Mouse (Mus musculus): Measurements from ENCODE around the gene Fthl17e.
"Not testable (repeated sequence)": the region's sequence is repeated elsewhere in the genome, so short reads cannot be mapped to it uniquely, and the experiment has no call there.

The Fthl17e gene

DNA sequence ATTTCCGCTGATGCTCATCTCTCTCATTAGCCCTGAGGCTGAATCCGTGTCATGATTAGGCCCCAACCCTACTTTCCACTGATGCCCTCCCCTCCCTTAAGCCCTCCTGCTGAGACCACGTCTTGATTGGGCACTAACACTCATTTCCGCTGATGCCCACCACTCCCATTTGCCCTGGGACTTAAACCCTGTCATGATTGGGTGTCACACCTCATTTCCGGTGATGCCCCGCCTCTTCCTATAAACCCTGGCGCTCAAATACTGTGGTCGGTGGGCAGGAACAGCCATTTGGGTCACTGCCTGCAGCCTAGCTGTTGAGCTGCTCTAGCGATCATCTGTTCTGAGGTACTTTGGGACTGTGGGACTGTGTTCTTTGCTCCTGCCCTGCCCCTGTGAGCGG is at the start of gene Fthl17e:
Gene Fthl17e (plus strand): TSS at position 301 of the 400 bp plus-strand sequence.
- in situ Hi-C loops (cut with MboI, MseI): not testable (repeated sequence)

DNA sequence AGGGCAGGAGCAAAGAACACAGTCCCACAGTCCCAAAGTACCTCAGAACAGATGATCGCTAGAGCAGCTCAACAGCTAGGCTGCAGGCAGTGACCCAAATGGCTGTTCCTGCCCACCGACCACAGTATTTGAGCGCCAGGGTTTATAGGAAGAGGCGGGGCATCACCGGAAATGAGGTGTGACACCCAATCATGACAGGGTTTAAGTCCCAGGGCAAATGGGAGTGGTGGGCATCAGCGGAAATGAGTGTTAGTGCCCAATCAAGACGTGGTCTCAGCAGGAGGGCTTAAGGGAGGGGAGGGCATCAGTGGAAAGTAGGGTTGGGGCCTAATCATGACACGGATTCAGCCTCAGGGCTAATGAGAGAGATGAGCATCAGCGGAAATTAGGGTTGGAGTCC is 46.6 kb upstream of the Fthl17e start, which contains the start of gene Fthl17d:
Gene Fthl17d (minus strand): TSS at position 101 of the 400 bp plus-strand sequence.
- in situ Hi-C loops (cut with MboI, MseI): not testable (repeated sequence)

DNA sequence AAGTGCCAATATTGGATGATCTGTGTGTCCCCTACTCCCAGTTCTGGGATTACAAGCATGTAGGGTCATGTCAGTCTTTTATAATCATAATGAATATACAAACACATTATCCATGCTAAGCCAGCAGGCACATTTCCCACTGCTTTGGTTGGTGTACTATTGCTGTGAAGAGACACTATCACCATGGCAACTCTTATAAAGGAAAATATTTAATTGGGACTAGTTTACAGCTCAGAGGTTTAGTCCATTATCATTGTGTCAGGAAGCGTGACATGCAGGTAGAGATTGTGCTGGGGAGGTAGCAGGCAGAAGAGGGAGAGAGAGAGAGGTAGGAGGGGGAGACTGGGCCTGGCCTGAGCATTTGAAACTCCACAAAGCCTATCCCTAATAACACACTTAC is 17.2 kb upstream of the Fthl17e start:
- in situ Hi-C loops (cut with MboI, MseI): no loop called here

DNA sequence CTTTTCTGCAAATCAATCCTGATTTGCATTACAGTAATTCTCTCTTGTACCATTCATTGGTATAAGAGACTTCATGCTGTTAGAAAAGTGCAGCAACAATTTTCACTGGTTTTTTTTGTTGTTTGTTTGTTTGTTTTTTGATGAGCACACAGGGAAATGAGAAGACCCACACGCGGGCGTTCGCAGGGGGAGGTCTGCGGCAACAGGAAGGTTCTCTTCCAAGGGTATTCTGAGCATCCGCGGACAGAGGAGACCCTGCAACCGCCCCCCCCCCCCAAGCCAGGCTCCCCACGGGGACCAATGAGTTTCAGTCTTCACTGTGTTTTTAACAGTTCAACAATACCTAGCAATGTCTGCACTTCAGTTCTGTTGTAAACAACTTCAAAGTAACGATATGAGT is 13.8 kb upstream of the Fthl17e start:
- in situ Hi-C loops (cut with MboI, MseI): no loop called here

DNA sequence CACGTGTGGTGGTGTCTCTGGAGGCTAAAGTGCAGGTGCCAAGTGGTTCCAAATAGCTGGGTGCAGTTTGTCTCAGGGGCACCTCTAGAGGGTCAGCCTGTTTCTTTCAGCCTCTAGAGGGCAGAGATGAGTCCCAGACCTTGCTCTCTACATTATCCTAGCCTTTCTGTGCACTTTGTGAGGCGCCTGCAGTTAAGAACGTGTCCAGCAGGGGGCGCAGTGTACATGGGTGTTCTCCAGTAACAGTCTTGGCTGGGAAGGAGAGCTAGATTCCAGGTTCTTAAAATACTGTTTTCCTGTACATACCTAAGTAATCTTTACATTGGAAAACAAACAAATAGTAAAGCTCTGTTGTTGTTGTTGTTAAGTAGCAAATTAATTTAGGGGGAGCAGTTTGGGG is 8.3 kb downstream of the Fthl17e start:
- in situ Hi-C loops (cut with MboI, MseI): loop anchor here (10.0 kb wide), 1 partner anchor 67 kb away; the partner anchor contains the start of gene Fthl17c

DNA sequence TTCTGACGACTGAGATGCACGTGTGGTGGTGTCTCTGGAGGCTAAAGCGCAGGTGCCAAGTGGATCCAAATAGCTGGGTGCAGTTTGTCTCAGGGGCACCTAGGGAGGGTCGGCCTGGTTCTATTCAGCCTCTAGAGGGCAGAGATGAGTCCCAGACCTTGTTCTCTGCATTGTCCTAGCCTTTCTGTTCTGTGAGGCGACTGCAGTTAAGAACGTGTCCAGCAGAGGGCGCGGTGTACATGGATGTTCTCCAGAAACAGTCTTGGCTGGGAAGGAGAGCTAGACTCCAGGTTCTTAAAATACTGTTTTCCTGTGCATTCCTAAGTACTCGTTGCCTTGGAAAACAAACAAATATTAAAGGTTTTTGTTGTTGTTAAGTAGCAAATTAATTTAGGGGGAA is 27.7 kb downstream of the Fthl17e start:
- in situ Hi-C loops (cut with MboI, MseI): loop anchor here (10.0 kb wide), 1 partner anchor 164 kb away; no protein-coding TSS in a partner anchor

DNA sequence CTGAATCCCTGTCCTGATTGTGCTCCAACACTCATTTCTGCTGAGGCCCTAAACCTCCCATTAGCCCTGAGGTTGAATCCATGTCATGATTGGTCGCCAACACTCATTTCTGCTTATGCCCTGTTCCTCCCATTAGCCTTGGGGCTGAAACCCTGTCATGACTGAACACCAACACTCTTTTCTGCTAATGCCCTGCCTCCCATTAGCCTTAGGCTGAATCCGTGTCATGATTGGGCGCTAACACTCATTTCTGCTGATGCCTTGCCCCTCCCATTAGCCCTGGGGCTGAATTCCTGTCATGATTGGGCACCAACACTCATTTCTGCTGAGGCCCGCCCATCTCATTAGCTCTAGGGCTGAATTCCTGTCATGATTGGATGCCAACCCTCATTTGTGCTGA is 28.8 kb downstream of the Fthl17e start:
- in situ Hi-C loops (cut with MboI, MseI): loop anchor here (10.0 kb wide), 1 partner anchor 163 kb away; no protein-coding TSS in a partner anchor

DNA sequence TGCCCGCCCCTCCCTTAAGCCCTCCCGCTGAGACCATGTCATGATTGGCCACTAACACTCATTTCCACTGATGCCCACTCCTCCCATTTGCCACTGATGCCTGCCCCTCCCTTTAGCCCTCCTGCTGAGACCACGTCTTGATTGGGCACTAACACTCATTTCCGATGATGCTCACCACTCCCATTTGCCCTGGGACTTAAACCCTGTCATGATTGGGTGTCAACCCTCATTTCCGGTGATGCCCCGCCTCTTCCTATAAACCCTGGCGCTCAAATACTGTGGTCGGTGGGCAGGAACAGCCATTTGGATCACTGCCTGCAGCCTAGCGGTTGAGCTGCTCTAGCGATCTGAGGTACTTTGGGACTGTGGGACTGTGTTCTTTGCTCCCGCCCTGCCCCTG is 29.4 kb downstream of the Fthl17e start, which contains the start of gene Fthl17f:
Gene Fthl17f (plus strand): TSS at position 301 of the 400 bp plus-strand sequence.
- in situ Hi-C loops (cut with MboI, MseI): loop anchor here (10.0 kb wide), 1 partner anchor 162 kb away; no protein-coding TSS in a partner anchor

DNA sequence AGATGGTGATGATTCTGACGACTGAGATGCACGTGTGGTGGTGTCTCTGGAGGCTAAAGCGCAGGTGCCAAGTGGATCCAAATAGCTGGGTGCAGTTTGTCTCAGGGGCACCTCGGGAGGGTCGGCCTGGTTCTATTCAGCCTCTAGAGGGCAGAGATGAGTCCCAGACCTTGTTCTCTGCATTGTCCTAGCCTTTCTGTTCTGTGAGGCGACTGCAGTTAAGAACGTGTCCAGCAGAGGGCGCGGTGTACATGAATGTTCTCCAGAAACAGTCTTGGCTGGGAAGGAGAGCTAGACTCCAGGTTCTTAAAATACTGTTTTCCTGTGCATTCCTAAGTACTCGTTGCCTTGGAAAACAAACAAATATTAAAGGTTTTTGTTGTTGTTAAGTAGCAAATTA is 44.4 kb downstream of the Fthl17e start:
- in situ Hi-C loops (cut with MboI, MseI): not testable (repeated sequence)
